Mouse (Mus musculus) cerebellum, postnatal 14 days (tissue): Measurements from ENCODE around the gene Srsf7.
A peak's percentile ranks its signal among the peaks of the same experiment; 100 is the strongest.
"Not testable (repeated sequence)": the region's sequence is repeated elsewhere in the genome, so short reads cannot be mapped to it uniquely, and the experiment has no call there.

Experiments used
- DNase-seq, 2 experiments: peaks; one replicate each; pipeline ENCODE4 v3.0.0; 2021; ENCODE audit warnings: mixed read lengths in 2 of 2

The Srsf7 gene

GRCm38 (mm10) chr17:80193075-80193474, 14.0 kb downstream of the Srsf7 start:
- peak in 1 of 2 experiments; percentile 42 for DNase-seq

GRCm38 (mm10) chr17:80183615-80184014, 23.5 kb downstream of the Srsf7 start:
- DNase-seq: no peak

- no peak for DNase-seq
These were observed 26.6 kb downstream of the Srsf7 start for GRCm38 (mm10) chr17:80180468-80180867.

GRCm38 (mm10) chr17:80179959-80180358, 27.1 kb downstream of the Srsf7 start:
- DNase-seq: peak; percentile 86 to 87

GRCm38 (mm10) chr17:80178846-80179245, 28.3 kb downstream of the Srsf7 start:
- not testable (repeated sequence) for DNase-seq

GRCm38 (mm10) chr17:80175966-80176365, 31.1 kb downstream of the Srsf7 start:
- DNase-seq: no peak

GRCm38 (mm10) chr17:80175386-80175739, 31.7 kb downstream of the Srsf7 start:
- no peak for DNase-seq

GRCm38 (mm10) chr17:80174699-80175385, 32.3 kb downstream of the Srsf7 start:
- no peak for DNase-seq

GRCm38 (mm10) chr17:80174146-80174545, 33.0 kb downstream of the Srsf7 start:
- no peak for DNase-seq

GRCm38 (mm10) chr17:80173708-80174107, 33.4 kb downstream of the Srsf7 start:
- DNase-seq: no peak

GRCm38 (mm10) chr17:80172761-80173160, 34.3 kb downstream of the Srsf7 start:
- DNase-seq: no peak

- DNase-seq: no peak
These were observed 35.2 kb downstream of the Srsf7 start for GRCm38 (mm10) chr17:80171948-80172347.

GRCm38 (mm10) chr17:80170951-80171350, 36.2 kb downstream of the Srsf7 start:
- peak; percentile 68 to 83 for DNase-seq

GRCm38 (mm10) chr17:80169792-80170191, 37.3 kb downstream of the Srsf7 start:
- no peak for DNase-seq

GRCm38 (mm10) chr17:80168425-80169182, 38.5 kb downstream of the Srsf7 start:
- peak; percentile 54 to 73 for DNase-seq

GRCm38 (mm10) chr17:80167851-80168251, 39.3 kb downstream of the Srsf7 start:
- DNase-seq: peak in 1 of 2 experiments; percentile 39

GRCm38 (mm10) chr17:80167436-80167835, 39.7 kb downstream of the Srsf7 start:
- no peak for DNase-seq

- peak in 1 of 2 experiments; percentile 48 for DNase-seq
These were observed 40.8 kb downstream of the Srsf7 start for GRCm38 (mm10) chr17:80166346-80166745.

GRCm38 (mm10) chr17:80165741-80166140, 41.4 kb downstream of the Srsf7 start:
- peak; percentile 79 to 88 for DNase-seq

GRCm38 (mm10) chr17:80163991-80164390, 43.1 kb downstream of the Srsf7 start:
- peak in 1 of 2 experiments; percentile 22 for DNase-seq

- DNase-seq: peak; percentile 71 to 74
These were observed 46.7 kb downstream of the Srsf7 start for GRCm38 (mm10) chr17:80160454-80160853.

GRCm38 (mm10) chr17:80157489-80157888, 49.6 kb downstream of the Srsf7 start:
- no peak for DNase-seq

- DNase-seq: no peak
These were observed 50.2 kb downstream of the Srsf7 start for GRCm38 (mm10) chr17:80156905-80157304.

GRCm38 (mm10) chr17:80153631-80154030, 53.5 kb downstream of the Srsf7 start:
- no peak for DNase-seq
